Mouse (Mus musculus): ENCODE data around the gene Zfp800.

- TF ChIP-seq CTCF (IDR thresholded peaks at IDR 0.05 in 2 of 3, conservative IDR thresholded peaks at IDR 0.05 in 1 of 3; ENCODE audit: control insufficient read depth in 1 of 3, insufficient read depth in 1 of 3, low read depth in 2 of 3, low read length in 3 of 3, poor library complexity in 1 of 3, severe bottlenecking in 1 of 3), result no peak
- no peak for TF ChIP-seq BHLHE40 (IDR thresholded peaks at IDR 0.05; ENCODE audit: borderline replicate concordance, low read depth, low read length)
- no peak for TF ChIP-seq NELFE (IDR thresholded peaks at IDR 0.05; ENCODE audit: low read depth, low read length)
- TF ChIP-seq USF1 (IDR thresholded peaks at IDR 0.05; ENCODE audit: low read depth, low read length), result no peak
- TF ChIP-seq GATA1 (IDR thresholded peaks at IDR 0.05; ENCODE audit: low read depth, low read length), result no peak
- no peak for TF ChIP-seq CHD2 (IDR thresholded peaks at IDR 0.05; ENCODE audit: low read length)
- TF ChIP-seq SMC3 (IDR thresholded peaks at IDR 0.05; ENCODE audit: low read depth, low read length), result no peak
- TF ChIP-seq MAX (IDR thresholded peaks at IDR 0.05; ENCODE audit: low read length), result no peak
- TF ChIP-seq ZMIZ1 (IDR thresholded peaks at IDR 0.05; ENCODE audit: low read depth, low read length), result no peak
- no peak for TF ChIP-seq UBTF (IDR thresholded peaks at IDR 0.05; ENCODE audit: borderline replicate concordance, insufficient read depth, low read depth, low read length)
Observed at GRCm38 (mm10) chr6:28429870-28430269, 32.1 kb upstream of the Zfp800 start.

Data from MEL (cell line).